Comparison of ENCODE assay signal across 16 mouse cellular contexts in genomic region chr12:70201926-70202529, GRCm38 (mm10). TPM values are rescaled to one million over a fixed set of nuclear protein-coding genes. Genes with fewer than 3 reads are reported as not detected.
DNase-seq lines count a peak whose midpoint lies in the region; ATAC-seq and TF ChIP-seq lines count a peak whose summit lies in the region.
"Had no signal": no experiment of that assay in that cellular context is flagged by ENCODE, and none has a peak within 500 bp of the region (broad histone marks: within the 10 kb centered on the region; RNA-seq: fewer than 3 reads in every experiment).

No protein-coding gene starts in this region.

- H3K36me3 ChIP-seq in kidney, adult 2 months (ENCODE audit: control insufficient read depth, insufficient read depth, low read length), result no peaks in the 10 kb centered on the region
- H3K36me3 ChIP-seq in testis, adult 2 months (ENCODE audit: control insufficient read depth, insufficient read depth, low read length), result no peaks in the 10 kb centered on the region
- H3K36me3 ChIP-seq: hindbrain, embryonic 15.5 days; limb, embryonic 15.5 days had no signal

- H3K4me3 ChIP-seq in kidney, adult 2 months (ENCODE audit: insufficient read depth, low read depth, low read length), result no peak overlapping the region
- no peak overlapping the region for H3K4me3 ChIP-seq in testis, adult 2 months (ENCODE audit: control insufficient read depth, low read depth, low read length)
- H3K4me3 ChIP-seq: heart, embryonic 15.5 days; hindbrain, embryonic 15.5 days; limb, embryonic 15.5 days; megakaryocyte, embryonic 14.5 days had no signal

- no peaks in the 10 kb centered on the region for H3K27me3 ChIP-seq in kidney, adult 2 months (replicated peaks; ENCODE audit: control insufficient read depth, insufficient read depth, low read length)
- H3K27me3 ChIP-seq in testis, adult 2 months (ENCODE audit: control insufficient read depth, insufficient read depth, low read length), result no peaks in the 10 kb centered on the region
- H3K27me3 ChIP-seq: heart, embryonic 15.5 days; hindbrain, embryonic 15.5 days; limb, embryonic 15.5 days; megakaryocyte, embryonic 14.5 days had no signal

- WGBS in kidney, adult 2 months, result 82% methylated on average over 5 of the region's 5 CpGs

- H3K4me1 ChIP-seq in kidney, adult 2 months (ENCODE audit: control insufficient read depth, insufficient read depth, low read length), result no peaks in the 10 kb centered on the region
- no peaks in the 10 kb centered on the region for H3K4me1 ChIP-seq in testis, adult 2 months (ENCODE audit: control insufficient read depth, insufficient read depth, low read length)
- H3K4me1 ChIP-seq: heart, embryonic 15.5 days; hindbrain, embryonic 15.5 days; limb, embryonic 15.5 days; megakaryocyte, embryonic 14.5 days had no signal

- no peak for TF ChIP-seq POLR2A in kidney, adult 2 months (IDR thresholded peaks at IDR 0.05; ENCODE audit: low read depth, low read length)
- no peak for TF ChIP-seq POLR2A in testis, adult 2 months (IDR thresholded peaks at IDR 0.05; ENCODE audit: control insufficient read depth, low read depth, low read length)

- H3K27ac ChIP-seq in kidney, adult 2 months (ENCODE audit: insufficient read depth, low read depth, low read length), result no peak overlapping the region
- H3K27ac ChIP-seq in testis, adult 2 months (ENCODE audit: control insufficient read depth, insufficient read depth, low read depth, low read length), result peak overlapping the region; percentile 47; the same call in 1 of the 2 replicates
- H3K27ac ChIP-seq: heart, embryonic 15.5 days; hindbrain, embryonic 15.5 days; limb, embryonic 15.5 days had no signal

- peak; percentile 91 for ATAC-seq in common myeloid progenitor, adult 5-6 weeks (replicated peaks; ENCODE audit: low read depth, poor library complexity, severe bottlenecking)
- ATAC-seq: activated CD4-positive, CD25-positive, alpha-beta regulatory T cell, adult 4 months had no signal

- no peak for DNase-seq in kidney, adult 2 months
- no peak for DNase-seq in kidney, postnatal 14 days
- DNase-seq in testis, postnatal 10 days (ENCODE audit: low spot score), result no peak
- DNase-seq in adrenal gland, adult 18-20 months (ENCODE audit: low spot score in 2 of 2), result no peak
- DNase-seq in kidney, adult 8-10 months, result no peak
- DNase-seq: cerebellum, adult 9-10 months; right cerebral cortex, postnatal 4 days had no signal

- peak; percentile 29; the same call in 1 of the 2 replicates for TF ChIP-seq CTCF in kidney, adult 2 months (conservative IDR thresholded peaks at IDR 0.05; ENCODE audit: insufficient read depth, insufficient read length, low read depth, low read length)
- no peak for TF ChIP-seq CTCF in testis, adult 2 months (IDR thresholded peaks at IDR 0.05; ENCODE audit: control insufficient read depth, insufficient read depth, insufficient replicate concordance, low read depth, low read length)

RNA-seq across cellular contexts. Expression of gene Pygl, which starts 29.3 kb away (rescaled TPM):
- 37.4 and 38.5 TPM in 2 replicates for polyA plus RNA-seq in kidney, adult 2 months (2012; rRNA removed)
- 2.0 and 2.9 TPM in 2 replicates for polyA plus RNA-seq in testis, adult 2 months (2012; rRNA removed)
- total RNA-seq in common myeloid progenitor, adult 5-6 weeks (2017), result 50.0 and 58.2 TPM in 2 replicates
- total RNA-seq in adrenal gland, adult 18-20 months (2021), result 100 to 1,000 TPM; 140 to 317 TPM

RNA-seq across cellular contexts. Expression of gene Abhd12b, which starts 48.1 kb away (rescaled TPM):
- polyA plus RNA-seq in kidney, adult 2 months (2012; rRNA removed), result not detected in 2 replicates
- not detected in 2 replicates for polyA plus RNA-seq in testis, adult 2 months (2012; rRNA removed)
- total RNA-seq in common myeloid progenitor, adult 5-6 weeks (2017), result not detected in 2 replicates
- total RNA-seq in adrenal gland, adult 18-20 months (2021), result not detected
- total RNA-seq: layer of hippocampus, postnatal 25 days had no signal
- polyA plus RNA-seq: embryonic facial prominence, embryonic 11.5 days; hindbrain, embryonic 15.5 days had no signal
